Comparison of ENCODE assay signal across 8 mouse cellular contexts in the genomic region with DNA sequence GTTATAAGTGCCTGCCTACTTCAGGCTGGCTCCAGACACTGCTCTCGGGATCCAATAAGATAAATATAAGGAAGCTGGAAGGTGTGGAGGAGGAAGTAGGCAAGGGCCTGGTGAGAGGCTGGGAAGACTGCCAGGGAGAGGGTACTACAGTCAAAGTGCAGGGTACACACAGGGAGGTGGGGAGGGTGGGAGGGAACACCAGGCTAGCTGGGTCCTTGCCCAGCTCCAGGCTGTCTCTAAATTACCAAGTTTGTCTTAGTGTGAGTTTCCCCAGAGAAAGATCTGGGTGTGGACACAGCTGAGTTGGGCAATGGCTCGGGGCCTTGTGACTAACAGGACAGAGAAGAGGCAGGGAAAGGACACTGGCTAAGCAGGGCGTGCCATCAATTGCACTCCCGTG. TPM values are rescaled to one million over a fixed set of nuclear protein-coding genes. Genes with fewer than 3 reads are reported as not detected.
DNase-seq lines count a peak whose midpoint lies in the region; ATAC-seq and TF ChIP-seq lines count a peak whose summit lies in the region.
"Had no signal": no experiment of that assay in that cellular context is flagged by ENCODE, and none has a peak within 500 bp of the region (broad histone marks: within the 10 kb centered on the region; RNA-seq: fewer than 3 reads in every experiment).

No protein-coding gene starts in this region.

- no peak overlapping the region for H3K27ac ChIP-seq in heart, postnatal 0 days (ENCODE audit: low read depth)
- peak overlapping the region; percentile 74 for H3K27ac ChIP-seq in lung, embryonic 15.5 days
- no peak overlapping the region for H3K27ac ChIP-seq in midbrain, embryonic 13.5 days
- H3K27ac ChIP-seq: embryonic facial prominence, embryonic 15.5 days had no signal

- H3K9me3 ChIP-seq in heart, postnatal 0 days (replicated peaks; ENCODE audit: control insufficient read depth, low read length), result no peaks in the 10 kb centered on the region
- no peaks in the 10 kb centered on the region for H3K9me3 ChIP-seq in lung, embryonic 15.5 days
- H3K9me3 ChIP-seq in midbrain, embryonic 13.5 days, result no peaks in the 10 kb centered on the region
- H3K9me3 ChIP-seq: embryonic facial prominence, embryonic 15.5 days had no signal

- no peaks in the 10 kb centered on the region for H3K27me3 ChIP-seq in heart, postnatal 0 days (ENCODE audit: control insufficient read depth, insufficient read depth, low read length)
- H3K27me3 ChIP-seq in lung, embryonic 15.5 days, result no peaks in the 10 kb centered on the region
- no peaks in the 10 kb centered on the region for H3K27me3 ChIP-seq in midbrain, embryonic 13.5 days
- H3K27me3 ChIP-seq: embryonic facial prominence, embryonic 15.5 days had no signal

- H3K36me3 ChIP-seq in heart, postnatal 0 days (replicated peaks; ENCODE audit: control insufficient read depth, insufficient read depth, low read length), result no peaks in the 10 kb centered on the region
- H3K36me3 ChIP-seq in lung, embryonic 15.5 days, result no peaks in the 10 kb centered on the region
- H3K36me3 ChIP-seq in midbrain, embryonic 13.5 days, result no peaks in the 10 kb centered on the region
- H3K36me3 ChIP-seq: embryonic facial prominence, embryonic 15.5 days had no signal

- no peak for TF ChIP-seq CTCF in heart, postnatal 0 days (IDR thresholded peaks at IDR 0.05; ENCODE audit: low read depth)

- DNase-seq in 3T3-L1 (ENCODE audit: low read depth, low spot score), result peak; percentile 67
- peak; percentile 72 for DNase-seq in adrenal gland, adult 2 months
- DNase-seq in heart, postnatal 0 days (ENCODE audit: low spot score), result peak; percentile 42
- no peak for DNase-seq in cerebellum, adult 9-11 months
- DNase-seq in testis, postnatal 14 days (ENCODE audit: low spot score), result no peak

- H3K4me1 ChIP-seq in heart, postnatal 0 days (ENCODE audit: control insufficient read depth, insufficient read depth), result peaks cover 10% of the 10 kb centered on the region
- H3K4me1 ChIP-seq in lung, embryonic 15.5 days, result peaks cover 35% of the 10 kb centered on the region
- no peaks in the 10 kb centered on the region for H3K4me1 ChIP-seq in midbrain, embryonic 13.5 days (replicated peaks)
- H3K4me1 ChIP-seq: embryonic facial prominence, embryonic 15.5 days had no signal

- no peak overlapping the region for H3K4me3 ChIP-seq in heart, postnatal 0 days (ENCODE audit: low read depth, low read length)
- H3K4me3 ChIP-seq in lung, embryonic 15.5 days, result no peak overlapping the region
- H3K4me3 ChIP-seq in midbrain, embryonic 13.5 days (replicated peaks), result no peak overlapping the region
- H3K4me3 ChIP-seq: embryonic facial prominence, embryonic 15.5 days had no signal

- no peak for TF ChIP-seq EP300 in heart, postnatal 0 days (IDR thresholded peaks at IDR 0.05; ENCODE audit: low read depth)

- peak; percentile 49 for ATAC-seq in heart, postnatal 0 days (ENCODE audit: insufficient read depth, low read depth)
- peak; percentile 83 for ATAC-seq in lung, embryonic 15.5 days (ENCODE audit: borderline replicate concordance, extremely low read depth, low FRiP score, low TSS enrichment)
- ATAC-seq in midbrain, embryonic 13.5 days, result no peak

- H3K9ac ChIP-seq in heart, postnatal 0 days (replicated peaks; ENCODE audit: low read depth, low read length), result no peak overlapping the region
- H3K9ac ChIP-seq in lung, embryonic 15.5 days, result no peak overlapping the region
- H3K9ac ChIP-seq in midbrain, embryonic 13.5 days (replicated peaks), result no peak overlapping the region
- H3K9ac ChIP-seq: embryonic facial prominence, embryonic 15.5 days had no signal

- H3K4me2 ChIP-seq in heart, postnatal 0 days (ENCODE audit: low read depth, low read length), result no peak overlapping the region
- no peak overlapping the region; the same call in 1 of the 2 replicates for H3K4me2 ChIP-seq in lung, embryonic 15.5 days
- no peak overlapping the region for H3K4me2 ChIP-seq in midbrain, embryonic 13.5 days (replicated peaks)
- H3K4me2 ChIP-seq: embryonic facial prominence, embryonic 15.5 days had no signal

- WGBS in heart, postnatal 0 days, result 48% methylated on average over 4 of the region's 4 CpGs
- 29% methylated on average over 4 of the region's 4 CpGs for WGBS in lung, embryonic 15.5 days
- 81% methylated on average over 4 of the region's 4 CpGs for WGBS in midbrain, embryonic 13.5 days

RNA-seq across cellular contexts. Expression of gene Bfsp1, which starts 16.2 kb away (rescaled TPM):
- under 1 TPM; 0.37 to 0.79 TPM for total RNA-seq in adrenal gland, adult 2 months (2021)
- 0.62 and 0.81 TPM in 2 replicates for polyA plus RNA-seq in adrenal gland, adult 2 months (2012; rRNA removed)
- total RNA-seq in heart, postnatal 0 days (2014; rRNA removed; ENCODE audit: low replicate concordance), result 0.23 and 0.70 TPM in 2 replicates
- 1.1 and 1.3 TPM in 2 replicates for polyA plus RNA-seq in heart, postnatal 0 days (2015; fragmentation: Nextera tagmentation; extraction: Ambion mirVana)
- 1.7 and 2.1 TPM in 2 replicates for polyA plus RNA-seq in lung, embryonic 15.5 days (2015; fragmentation: Nextera tagmentation; extraction: Ambion mirVana)
- 1.1 TPM in 2 replicates for polyA plus RNA-seq in midbrain, embryonic 13.5 days (2015; fragmentation: Nextera tagmentation; extraction: Ambion mirVana)

Comparison
In these comparisons a context has a peak if more than half of its experiments do, and no peak if none do; other contexts are left out.
1. DNase-seq: peak in 3T3-L1 (single experiment), adrenal gland, adult 2 months (single experiment) and heart, postnatal 0 days (single experiment); none in cerebellum, adult 9-11 months (single experiment) and testis, postnatal 14 days (single experiment).